In the genomic region with DNA sequence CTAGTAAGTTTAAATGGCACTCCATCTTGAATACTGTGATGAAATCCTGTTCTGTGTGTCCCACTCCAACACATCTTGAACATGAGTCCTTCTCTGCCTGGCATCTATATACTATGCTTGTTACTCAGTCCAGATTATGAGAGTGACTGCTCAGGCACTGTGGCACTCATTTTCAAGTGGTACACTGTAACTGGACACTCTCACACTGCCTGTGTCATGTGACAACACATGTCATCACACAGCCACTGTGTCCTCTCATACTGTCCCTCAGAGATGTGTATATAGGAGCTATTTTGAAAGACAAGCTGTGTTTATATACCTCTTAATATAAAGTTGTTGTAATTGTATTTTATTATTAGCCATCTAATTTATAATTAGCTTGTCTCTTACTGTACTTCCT, we compare ENCODE assay signal across 22 mouse cellular contexts.
DNase-seq lines count a peak whose midpoint lies in the region; ATAC-seq lines count a peak whose summit lies in the region.
"Had no signal": no experiment of that assay in that cellular context is flagged by ENCODE, and none has a peak within 500 bp of the region (broad histone marks: within the 10 kb centered on the region; RNA-seq: fewer than 3 reads in every experiment).

No protein-coding gene starts in this region.

- intact Hi-C loops in heart, postnatal 25 days (cut with DNase I): loop anchor here (5.0 kb wide), 1 partner anchor 83 kb away; no protein-coding TSS in a partner anchor

- ATAC-seq in heart, embryonic 12.5 days (ENCODE audit: insufficient number of reproducible peaks, low FRiP score): peak; percentile 66
- ATAC-seq in heart, embryonic 14.5 days (ENCODE audit: insufficient number of reproducible peaks, insufficient read depth, low FRiP score, low read depth): peak; percentile 61; the same call in 1 of the 2 replicates
- ATAC-seq in heart, embryonic 16.5 days (replicated peaks; ENCODE audit: extremely low read depth, insufficient read depth, low FRiP score): peak; percentile 89
- ATAC-seq: forebrain, embryonic 14.5 days had no signal

- no peak overlapping the region for H3K4me3 ChIP-seq in heart, embryonic 12.5 days
- H3K4me3 ChIP-seq in heart, embryonic 10.5 days: no peak overlapping the region
- H3K4me3 ChIP-seq in heart, embryonic 14.5 days (ENCODE audit: control insufficient read depth in 1 of 2, insufficient read depth in 1 of 2, low read depth in 1 of 2, low read length in 2 of 2): no peak overlapping the region
- H3K4me3 ChIP-seq in heart, embryonic 16.5 days (ENCODE audit: low read length): no peak overlapping the region
- H3K4me3 ChIP-seq: embryonic facial prominence, embryonic 13.5 days; embryonic facial prominence, embryonic 15.5 days; erythroblast, embryonic 14.5 days; forebrain, embryonic 10.5 days; forebrain, embryonic 12.5 days had no signal

- no peak overlapping the region for H3K4me2 ChIP-seq in heart, embryonic 12.5 days
- no peak overlapping the region for H3K4me2 ChIP-seq in heart, embryonic 14.5 days (ENCODE audit: low read length)
- H3K4me2 ChIP-seq in heart, embryonic 16.5 days (ENCODE audit: low read depth, low read length): no peak overlapping the region
- H3K4me2 ChIP-seq: embryonic facial prominence, embryonic 13.5 days; embryonic facial prominence, embryonic 15.5 days; forebrain, embryonic 12.5 days had no signal

- no peak for DNase-seq in heart, embryonic 10.5 days (ENCODE audit: low spot score)
- no peak for DNase-seq in heart, adult 8-10 months (ENCODE audit: low spot score)
- DNase-seq in heart, postnatal 25 days (ENCODE audit: low spot score): no peak
- DNase-seq: adrenal gland, adult 2 months; adrenal gland, postnatal 10 days; adrenal gland, postnatal 25 days; cerebellum, adult 11 months; cerebellum, adult 18-20 months; cerebellum, adult 8-10 months; cerebellum, adult 9-11 months; cerebellum, postnatal 14 days; cerebellum, postnatal 36 days; embryo, embryonic 11 days had no signal

- no peaks in the 10 kb centered on the region; the same call in 1 of the 2 replicates for H3K27me3 ChIP-seq in heart, embryonic 12.5 days (replicated peaks)
- H3K27me3 ChIP-seq in heart, embryonic 10.5 days (ENCODE audit: insufficient read depth, poor library complexity, severe bottlenecking): no peaks in the 10 kb centered on the region
- H3K27me3 ChIP-seq in heart, embryonic 14.5 days (ENCODE audit: control insufficient read depth, insufficient read depth, low read length): no peaks in the 10 kb centered on the region
- H3K27me3 ChIP-seq in heart, embryonic 16.5 days (ENCODE audit: control insufficient read depth, insufficient read depth, low read length): no peaks in the 10 kb centered on the region; the same call in 1 of the 2 replicates
- H3K27me3 ChIP-seq: embryonic facial prominence, embryonic 13.5 days; embryonic facial prominence, embryonic 15.5 days; forebrain, embryonic 12.5 days had no signal

- no peaks in the 10 kb centered on the region for H3K9me3 ChIP-seq in heart, embryonic 12.5 days (replicated peaks)
- H3K9me3 ChIP-seq in heart, embryonic 10.5 days: no peaks in the 10 kb centered on the region
- H3K9me3 ChIP-seq in heart, embryonic 14.5 days (ENCODE audit: control insufficient read depth, low read length): no peaks in the 10 kb centered on the region
- no peaks in the 10 kb centered on the region for H3K9me3 ChIP-seq in heart, embryonic 16.5 days (replicated peaks; ENCODE audit: control insufficient read depth, low read length)
- H3K9me3 ChIP-seq: embryonic facial prominence, embryonic 13.5 days; embryonic facial prominence, embryonic 15.5 days; forebrain, embryonic 12.5 days had no signal

- no peak overlapping the region for H3K9ac ChIP-seq in heart, embryonic 12.5 days
- no peak overlapping the region for H3K9ac ChIP-seq in heart, embryonic 14.5 days (ENCODE audit: low read length)
- H3K9ac ChIP-seq in heart, embryonic 16.5 days (ENCODE audit: low read length): no peak overlapping the region
- H3K9ac ChIP-seq: embryonic facial prominence, embryonic 13.5 days; embryonic facial prominence, embryonic 15.5 days; forebrain, embryonic 12.5 days had no signal

- no peaks in the 10 kb centered on the region for H3K36me3 ChIP-seq in heart, embryonic 12.5 days
- no peaks in the 10 kb centered on the region for H3K36me3 ChIP-seq in heart, embryonic 10.5 days
- no peaks in the 10 kb centered on the region for H3K36me3 ChIP-seq in heart, embryonic 14.5 days (ENCODE audit: control insufficient read depth, insufficient read depth, low read length)
- no peaks in the 10 kb centered on the region for H3K36me3 ChIP-seq in heart, embryonic 16.5 days (ENCODE audit: control insufficient read depth, insufficient read depth)
- H3K36me3 ChIP-seq: embryonic facial prominence, embryonic 13.5 days; embryonic facial prominence, embryonic 15.5 days; forebrain, embryonic 12.5 days had no signal

- H3K4me1 ChIP-seq in heart, embryonic 12.5 days (replicated peaks): peaks cover 21% of the 10 kb centered on the region
- H3K4me1 ChIP-seq in heart, embryonic 10.5 days: peaks cover 14% of the 10 kb centered on the region; the same call in 1 of the 2 replicates
- peaks cover 7 to 17% of the 10 kb centered on the region in 2 experiments; a peak in 3 of 4 replicates for H3K4me1 ChIP-seq in heart, embryonic 14.5 days (ENCODE audit: control insufficient read depth in 2 of 2, insufficient read depth in 2 of 2, low read length in 2 of 2)
- 0 out of 2 replicates have a peak, but pooled peaks cover 7% of the 10 kb centered on the region for H3K4me1 ChIP-seq in heart, embryonic 16.5 days (ENCODE audit: control insufficient read depth, insufficient read depth, low read length)
- H3K4me1 ChIP-seq: forebrain, embryonic 10.5 days; forebrain, embryonic 12.5 days had no signal

- H3K27ac ChIP-seq in heart, embryonic 12.5 days (ENCODE audit: poor library complexity, severe bottlenecking): no peak overlapping the region
- H3K27ac ChIP-seq in heart, embryonic 10.5 days: no peak overlapping the region
- 0 out of 4 replicates have a peak overlapping the region, but pooled peaks of 1 of the 2 experiments have one; percentile 24 for H3K27ac ChIP-seq in heart, embryonic 14.5 days (replicated peaks in 1 of 2; ENCODE audit: control insufficient read depth in 1 of 2, insufficient read depth in 1 of 2, low read depth in 2 of 2, low read length in 2 of 2)
- H3K27ac ChIP-seq in heart, embryonic 16.5 days (ENCODE audit: low read length): no peak overlapping the region
- H3K27ac ChIP-seq: embryonic facial prominence, embryonic 13.5 days; embryonic facial prominence, embryonic 15.5 days; forebrain, embryonic 10.5 days; forebrain, embryonic 12.5 days had no signal
